Mouse (Mus musculus) left cerebral cortex, postnatal 10 days (tissue): Measurements from ENCODE around the gene Ifi27l2b. TPM values are rescaled to one million over a fixed set of nuclear protein-coding genes. Genes with fewer than 3 reads are reported as not detected.
"Not testable (repeated sequence)": the region's sequence is repeated elsewhere in the genome, so short reads cannot be mapped to it uniquely, and the experiment has no call there.

Source experiments
- DNase-seq, 2 experiments: peaks; one replicate each; pipeline ENCODE4 v3.0.0; 2021 to 2022; ENCODE audit warnings: low spot score in 2 of 2, mixed read lengths in 1 of 2; ENCODE audit errors: extremely low spot score in 1 of 2
- intact Hi-C: fragments of 180-260 bp; cut with DNase I; formaldehyde crosslinking; loops from one replicate; pipeline ENCODE4 v1.15.1; 2025
- total RNA-seq, 2 experiments: library from RNA; stranded (reverse); gene quantifications; 2 replicates each; pipeline ENCODE4 v1.2.3; 2021

Gene Ifi27l2b
- total RNA-seq, 2 experiments from 2014 or later: not detected

GRCm38 (mm10) chr12:103445060-103445459, 12.0 kb downstream of the Ifi27l2b start:
- DNase-seq: no peak
- intact Hi-C loops: no loop called here

GRCm38 (mm10) chr12:103444261-103444660, 12.8 kb downstream of the Ifi27l2b start:
- intact Hi-C loops: loop anchor here (5.0 kb wide), 1 partner anchor 38 kb away; no protein-coding TSS in a partner anchor
- not testable (repeated sequence) for DNase-seq

- DNase-seq: no peak
- intact Hi-C loops: loop anchor here (5.0 kb wide), 1 partner anchor 39 kb away; no protein-coding TSS in a partner anchor
These were observed 13.5 kb downstream of the Ifi27l2b start, which contains the start of gene Ifi27l2a for GRCm38 (mm10) chr12:103443524-103443923. Gene Ifi27l2a, minus strand, starts transcription at chr12:103443680.

GRCm38 (mm10) chr12:103437601-103438000, 19.4 kb downstream of the Ifi27l2b start:
- DNase-seq: no peak
- intact Hi-C loops: no loop called here

- intact Hi-C loops: no loop called here
- DNase-seq: no peak
These were observed 22.2 kb downstream of the Ifi27l2b start for GRCm38 (mm10) chr12:103434861-103435260.

GRCm38 (mm10) chr12:103433986-103434731, 22.9 kb downstream of the Ifi27l2b start, which contains the start of gene Ifi27:
Gene Ifi27, plus strand, starts transcription at chr12:103434211.
- intact Hi-C loops: no loop called here

GRCm38 (mm10) chr12:103433430-103433829, 23.6 kb downstream of the Ifi27l2b start:
- no peak for DNase-seq
- intact Hi-C loops: no loop called here

More at GRCm38 (mm10) chr12:103433986-103434731, 22.9 kb downstream of the Ifi27l2b start, which contains the start of gene Ifi27:
- DNase-seq: peak; percentile 36 to 41

GRCm38 (mm10) chr12:103426710-103427109, 30.3 kb downstream of the Ifi27l2b start:
- DNase-seq: no peak

GRCm38 (mm10) chr12:103425729-103426470, 31.1 kb downstream of the Ifi27l2b start, which contains the start of gene Ddx24:
Gene Ddx24, minus strand, starts transcription at chr12:103425830.
- intact Hi-C loops: loop anchor here (1.0 kb wide), 1 partner anchor 66 kb away; no protein-coding TSS in a partner anchor
- peak; percentile 98 for DNase-seq

More at GRCm38 (mm10) chr12:103426710-103427109, 30.3 kb downstream of the Ifi27l2b start:
- intact Hi-C loops: loop anchor here (1.0 kb wide), 1 partner anchor 66 kb away; no protein-coding TSS in a partner anchor

- intact Hi-C loops: no loop called here
- no peak for DNase-seq
These were observed 31.9 kb downstream of the Ifi27l2b start for GRCm38 (mm10) chr12:103425016-103425728.

GRCm38 (mm10) chr12:103408144-103408543, 48.9 kb downstream of the Ifi27l2b start:
- intact Hi-C loops: no loop called here
- DNase-seq: no peak

GRCm38 (mm10) chr12:103407720-103408119, 49.3 kb downstream of the Ifi27l2b start, which contains the start of gene 9330161L09Rik:
Gene 9330161L09Rik, minus strand, starts transcription at chr12:103407820.
- intact Hi-C loops: no loop called here
- DNase-seq: peak in 1 of 2 experiments; percentile 17

GRCm38 (mm10) chr12:103404131-103404530, 52.9 kb downstream of the Ifi27l2b start:
- intact Hi-C loops: no loop called here
- DNase-seq: no peak

Other genes with a start within 250 kb of the Ifi27l2b start
- 1 to 10 TPM; 1.3 to 3.0 TPM for gene Prima1, start 215.1 kb downstream of the Ifi27l2b start, total RNA-seq
- gene Fam181a, start 146.2 kb downstream of the Ifi27l2b start, total RNA-seq: 1 to 10 TPM; 5.1 to 7.1 TPM
- 1 to 10 TPM; 3.3 to 3.7 TPM for gene Asb2, start 101.2 kb downstream of the Ifi27l2b start, total RNA-seq
- gene Otub2, start 68.5 kb downstream of the Ifi27l2b start, total RNA-seq: 10 to 100 TPM; 20.6 to 23.2 TPM
- 1 to 10 TPM; 1.8 to 3.4 TPM for gene 9330161L09Rik, start 49.4 kb downstream of the Ifi27l2b start, total RNA-seq
- gene Ddx24, start 31.4 kb downstream of the Ifi27l2b start, total RNA-seq: 100 to 1,000 TPM; 172 to 173 TPM
- gene Ifi27, start 23.0 kb downstream of the Ifi27l2b start, total RNA-seq: 10 to 100 TPM; 27.9 to 31.4 TPM
- gene Ifi27l2a, start 13.5 kb downstream of the Ifi27l2b start, total RNA-seq: 1 to 10 TPM; 3.3 to 5.4 TPM
- 10 to 100 TPM in 1 of 2 experiments, 1 to 10 TPM in 1; 9.6 to 11.3 TPM for gene Ppp4r4, start 75.1 kb upstream of the Ifi27l2b start, total RNA-seq
- not detected for gene Serpina10, start 174.2 kb upstream of the Ifi27l2b start, total RNA-seq
- gene Serpina6, start 200.0 kb upstream of the Ifi27l2b start, total RNA-seq: not detected
- gene Serpina16, start 218.9 kb upstream of the Ifi27l2b start, total RNA-seq: not detected
- gene Serpina1f, start 238.3 kb upstream of the Ifi27l2b start, total RNA-seq: not detected